Mouse (Mus musculus) heart, postnatal 10 days (tissue): Measurements from ENCODE around the gene Hs3st5. TPM values are rescaled to one million over a fixed set of nuclear protein-coding genes. Genes with fewer than 3 reads are reported as not detected.
"Not testable (repeated sequence)": the region's sequence is repeated elsewhere in the genome, so short reads cannot be mapped to it uniquely, and the experiment has no call there.

Experiments used
- DNase-seq, 2 experiments: peaks; one replicate each; pipeline ENCODE4 v3.0.0; 2021
- intact Hi-C: fragments of 180-260 bp; cut with DNase I; formaldehyde crosslinking; loops from one replicate; pipeline ENCODE4 v1.15.1; 2025
- total RNA-seq, 2 experiments: library from RNA; stranded (reverse); gene quantifications; 2 replicates each; pipeline ENCODE4 v1.2.3; 2021

Gene Hs3st5
- total RNA-seq, 2 experiments from 2014 or later = 1.4 to 1.5 TPM

DNA sequence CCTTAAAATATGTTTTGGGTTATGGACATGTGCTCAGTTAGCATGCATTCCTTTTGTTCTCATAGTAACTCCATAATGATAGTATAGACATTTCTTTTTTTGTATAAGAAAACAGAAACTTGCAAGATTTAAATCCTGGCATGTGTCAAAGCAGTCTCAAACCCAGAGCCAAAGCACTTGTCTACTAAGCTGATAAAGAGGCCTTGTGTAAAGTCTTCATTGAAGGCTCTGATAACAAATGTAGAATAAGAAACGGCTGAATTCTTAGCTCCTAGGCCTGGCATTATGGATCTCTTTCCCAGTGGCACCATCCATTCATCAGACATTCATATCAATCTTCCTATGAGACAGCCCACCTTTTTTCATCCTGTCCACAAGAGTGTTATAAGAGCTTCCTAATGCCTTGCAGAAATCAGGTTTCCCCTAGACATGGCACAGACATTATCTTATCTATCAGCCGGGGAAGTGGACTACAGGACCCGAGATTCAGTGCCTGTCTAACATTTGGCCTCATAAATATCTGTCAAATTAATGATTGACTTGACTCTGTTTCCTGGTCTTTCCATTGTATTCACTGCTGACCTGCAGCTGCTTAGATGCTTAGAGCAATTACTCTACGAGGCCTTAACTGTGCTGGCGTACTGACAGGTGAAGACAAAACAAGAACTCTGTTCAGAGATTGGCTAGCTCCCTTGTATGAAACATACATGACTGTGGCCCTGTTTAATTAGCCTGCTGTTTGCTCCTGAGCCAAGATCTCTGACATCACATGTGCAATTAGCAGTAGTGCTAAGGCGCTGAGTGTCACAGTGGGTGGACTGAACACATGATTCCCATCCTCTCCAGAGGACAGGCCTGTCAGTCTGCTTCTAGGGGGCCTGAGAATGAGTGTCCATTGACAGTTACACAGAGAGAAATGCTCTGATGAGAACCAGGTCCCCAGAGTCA is 48.6 kb downstream of the Hs3st5 start:
- intact Hi-C loops = no loop called here
- DNase-seq = no peak

DNA sequence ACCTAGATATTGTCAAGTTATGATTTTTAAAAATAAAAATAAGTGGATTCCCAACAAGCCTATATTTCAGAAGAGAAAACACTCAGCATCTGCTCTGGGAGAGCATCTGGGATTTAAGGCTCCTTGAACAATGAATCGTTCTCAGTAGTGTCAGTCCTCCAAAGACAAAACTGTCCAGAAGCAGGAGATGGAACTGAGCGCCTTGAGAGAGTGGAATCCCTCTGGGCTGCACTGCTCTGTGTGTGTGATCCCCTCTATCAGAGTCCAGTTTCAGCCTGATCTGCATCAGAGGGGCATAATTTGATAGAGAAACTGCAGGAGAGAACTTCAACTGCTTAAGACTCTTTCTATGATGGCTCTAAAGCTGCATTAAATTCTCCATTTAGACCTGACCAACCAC is 49.5 kb downstream of the Hs3st5 start:
- no peak for DNase-seq
- intact Hi-C loops = no loop called here

DNA sequence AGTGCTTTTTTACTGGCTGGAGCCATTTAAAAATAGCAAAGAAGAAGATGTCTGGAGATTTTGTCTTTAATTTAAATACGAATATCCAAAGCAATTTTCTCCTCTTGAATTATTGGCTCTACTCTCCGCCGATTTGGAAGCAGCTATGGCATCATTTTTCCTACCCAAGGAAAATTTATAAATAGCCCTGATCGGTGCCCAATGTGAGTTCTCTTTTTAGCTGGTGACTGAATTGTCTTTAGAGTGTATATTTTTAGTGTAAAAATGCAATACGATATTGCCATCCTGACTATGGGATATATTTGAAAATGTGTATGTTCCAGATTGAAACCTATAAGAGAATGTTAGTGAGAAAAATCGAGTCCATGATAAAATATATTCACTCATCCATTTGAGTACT is 51.1 kb downstream of the Hs3st5 start:
- intact Hi-C loops = no loop called here
- no peak for DNase-seq

DNA sequence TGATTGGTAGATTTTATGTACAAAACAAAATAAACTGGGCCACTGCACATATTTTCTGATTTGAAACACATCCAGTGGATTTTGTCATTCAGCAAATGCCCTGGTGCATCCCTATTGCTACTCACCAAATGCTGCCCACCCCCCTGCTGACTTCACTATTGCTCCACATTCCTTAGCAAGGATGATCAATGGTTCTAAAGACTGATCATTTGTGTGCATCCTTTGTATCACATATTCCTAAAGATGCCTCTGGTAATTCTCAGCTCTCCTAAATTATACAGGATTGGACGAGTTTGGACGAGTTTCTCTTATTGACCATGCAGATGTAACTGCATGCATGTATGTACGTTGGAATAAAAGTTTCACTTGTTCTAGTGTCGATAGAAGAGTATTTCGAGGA is 52.1 kb downstream of the Hs3st5 start:
- intact Hi-C loops = no loop called here

DNA sequence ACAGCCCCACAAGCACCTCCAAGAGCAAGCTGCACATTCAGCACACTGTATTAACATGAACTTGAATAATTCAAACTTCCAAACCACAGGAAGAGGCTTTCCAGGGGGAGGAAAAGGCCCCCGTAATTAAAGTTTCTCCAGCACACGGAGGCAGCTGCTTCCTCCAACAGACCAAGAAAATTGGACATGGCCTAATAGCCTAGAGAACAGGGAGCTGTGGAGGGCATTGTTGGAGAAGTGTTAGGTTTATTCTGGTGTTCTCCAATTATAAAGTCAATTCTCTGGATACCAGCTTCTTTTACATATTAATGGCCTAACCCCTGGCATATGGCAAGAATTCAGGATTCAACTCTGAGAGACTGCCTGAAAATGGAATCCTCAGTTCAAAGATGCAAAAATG is 60.6 kb downstream of the Hs3st5 start:
- DNase-seq = no peak
- intact Hi-C loops = no loop called here

More for the DNA sequence above, 52.1 kb downstream of the Hs3st5 start:
- DNase-seq = no peak

DNA sequence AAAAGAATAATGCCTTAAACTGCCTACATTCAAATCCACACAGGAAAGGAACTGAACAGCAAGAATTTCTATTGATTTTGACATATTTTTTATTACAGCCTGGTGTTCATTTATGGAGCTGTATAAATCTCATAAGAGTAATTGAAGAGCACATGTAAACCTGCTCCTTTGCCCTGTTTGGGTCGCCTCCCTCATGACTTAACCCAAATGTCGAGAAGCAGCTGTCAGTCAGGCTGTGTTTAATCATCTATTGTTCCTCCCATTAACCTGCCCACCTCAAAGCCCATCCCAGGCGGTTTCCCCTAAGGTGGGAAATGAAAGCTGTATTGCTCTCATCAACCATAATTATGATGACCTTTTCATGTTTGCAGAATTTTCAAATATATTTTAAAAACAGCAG is 65.9 kb downstream of the Hs3st5 start:
- intact Hi-C loops = no loop called here
- DNase-seq = no peak

DNA sequence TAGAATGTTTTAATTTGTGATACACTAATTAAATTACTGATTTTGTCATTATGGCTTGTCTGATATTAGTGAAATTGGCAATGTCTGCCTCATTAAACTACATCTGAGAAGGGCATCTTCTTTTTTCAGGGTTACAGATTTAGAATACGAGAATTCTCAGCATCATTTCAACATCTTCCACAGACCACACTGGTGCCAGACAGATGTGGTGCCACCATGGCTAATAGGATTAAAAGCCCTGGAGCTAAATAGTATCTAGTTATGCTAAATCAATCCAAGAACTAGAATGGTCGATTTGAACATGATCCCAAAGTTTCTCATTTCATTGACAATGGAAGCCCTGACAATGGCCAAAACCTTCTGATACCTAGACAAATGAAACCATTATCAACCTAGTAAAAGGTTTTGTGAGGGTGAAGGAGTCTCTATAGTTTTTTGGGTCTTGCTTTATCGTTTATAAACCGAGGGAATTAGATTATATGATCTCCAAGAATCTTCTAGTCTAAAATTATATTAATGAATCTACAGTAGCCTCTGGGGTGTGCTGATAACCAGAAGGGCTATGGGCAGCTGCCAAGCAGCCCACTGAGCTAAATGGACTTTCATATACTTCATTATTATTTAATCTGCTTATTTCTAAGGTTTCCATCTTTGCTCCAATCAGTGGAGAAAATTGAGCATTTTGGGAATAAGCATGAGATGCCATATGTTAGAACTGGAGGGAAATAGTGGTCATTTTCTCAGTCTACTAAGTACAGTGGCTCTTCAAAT is 71.9 kb downstream of the Hs3st5 start:
- intact Hi-C loops = no loop called here
- DNase-seq = no peak

DNA sequence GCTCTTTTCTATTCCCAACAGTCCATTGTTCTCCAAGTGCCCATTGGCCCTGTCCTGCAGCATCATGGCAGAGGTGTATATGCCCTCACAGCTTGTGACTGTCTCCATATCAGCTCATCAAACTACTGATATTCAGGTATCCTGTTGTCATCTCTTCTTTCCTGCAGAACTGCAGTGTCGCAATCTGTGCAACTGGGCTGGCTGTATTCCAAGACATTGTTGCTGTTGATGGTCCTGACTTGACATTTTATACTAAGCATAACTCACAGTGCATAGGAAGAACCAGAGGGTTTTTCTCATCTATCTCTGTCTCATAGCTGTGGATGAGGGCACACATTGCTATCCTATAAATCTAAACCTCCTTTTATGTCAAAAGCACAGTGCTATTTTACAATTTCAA is 103.8 kb downstream of the Hs3st5 start:
- intact Hi-C loops = no loop called here
- DNase-seq = no peak

DNA sequence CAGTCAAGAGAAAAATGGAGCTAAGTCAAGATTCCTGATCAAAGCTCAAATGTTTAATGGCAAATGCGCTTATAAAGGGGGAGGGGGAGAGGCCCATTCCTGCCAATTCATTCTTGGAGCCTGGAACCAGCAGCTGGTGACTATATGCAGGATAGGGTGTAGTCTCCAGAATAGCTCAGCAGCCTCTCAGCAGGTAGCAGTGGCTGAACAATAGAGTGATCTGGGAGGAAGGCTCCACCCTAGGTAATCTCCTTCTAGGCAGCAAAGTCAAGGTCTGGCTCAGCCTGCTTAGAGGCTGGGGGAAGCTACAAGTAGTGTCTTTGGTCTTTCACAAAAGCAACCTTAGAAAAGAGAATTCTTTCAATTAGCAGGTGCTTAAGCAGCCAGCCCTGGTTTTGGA is 104.8 kb downstream of the Hs3st5 start:
- DNase-seq, intact Hi-C loops: not testable (repeated sequence)

DNA sequence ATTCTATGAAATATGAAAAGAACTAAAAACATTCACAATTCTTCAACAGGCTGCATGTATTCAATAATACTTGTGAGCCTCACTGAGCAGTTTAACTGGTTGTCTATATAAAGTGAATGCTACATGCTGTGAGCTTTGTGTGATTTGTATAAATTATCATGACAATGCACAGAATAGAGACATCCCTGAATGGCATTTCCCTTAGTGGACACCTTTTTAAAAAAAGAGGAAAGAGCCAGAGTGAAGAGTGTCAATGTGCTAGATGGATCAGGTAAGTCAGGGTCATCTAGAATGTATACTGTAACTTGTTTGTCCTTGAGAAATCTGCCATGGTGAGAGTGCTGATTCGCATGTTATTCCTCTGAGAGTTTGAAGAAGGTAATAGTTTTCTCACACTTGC is 116.4 kb downstream of the Hs3st5 start:
- intact Hi-C loops = no loop called here

DNA sequence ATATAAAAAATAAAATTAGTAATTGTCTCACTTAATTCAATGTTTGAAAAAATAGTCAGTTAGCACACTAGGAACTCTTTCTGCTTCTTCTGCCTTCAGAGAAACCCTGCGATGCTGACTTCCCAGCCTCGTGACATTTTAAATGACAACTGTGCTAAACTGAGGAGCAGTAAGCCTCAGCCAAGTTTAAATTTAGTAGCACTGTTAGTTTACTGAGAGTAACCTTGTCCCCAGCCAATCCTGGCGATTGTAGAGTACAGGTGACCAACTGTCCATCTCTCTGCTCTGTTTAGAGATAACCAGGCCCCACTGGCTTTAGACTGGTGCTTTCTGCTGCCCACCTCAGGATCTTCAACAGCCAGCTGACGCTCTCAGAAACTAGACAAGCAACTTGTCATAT is 121.3 kb downstream of the Hs3st5 start:
- intact Hi-C loops = no loop called here
- peak; percentile 16 to 57 for DNase-seq

More for the DNA sequence above, 116.4 kb downstream of the Hs3st5 start:
- no peak for DNase-seq

DNA sequence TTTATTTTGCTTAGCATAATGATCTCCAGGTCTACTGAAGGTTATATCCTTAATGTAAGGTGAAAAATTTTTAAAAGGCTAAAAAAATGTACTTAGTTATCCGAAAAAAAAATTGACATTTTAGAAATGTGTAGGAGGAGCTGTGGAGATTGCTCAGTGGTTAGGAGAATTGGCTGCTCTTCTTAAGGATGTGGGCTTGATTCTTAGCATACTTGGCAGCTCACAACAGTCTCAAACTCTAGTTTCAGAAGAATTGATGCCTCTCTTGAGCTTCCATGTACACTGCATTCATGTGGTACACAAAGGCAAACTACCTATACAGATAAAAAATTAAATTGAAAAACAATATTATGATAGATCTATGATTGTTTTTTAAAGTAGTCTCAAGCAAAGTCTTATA is 125.1 kb downstream of the Hs3st5 start:
- DNase-seq = no peak
- intact Hi-C loops = no loop called here

DNA sequence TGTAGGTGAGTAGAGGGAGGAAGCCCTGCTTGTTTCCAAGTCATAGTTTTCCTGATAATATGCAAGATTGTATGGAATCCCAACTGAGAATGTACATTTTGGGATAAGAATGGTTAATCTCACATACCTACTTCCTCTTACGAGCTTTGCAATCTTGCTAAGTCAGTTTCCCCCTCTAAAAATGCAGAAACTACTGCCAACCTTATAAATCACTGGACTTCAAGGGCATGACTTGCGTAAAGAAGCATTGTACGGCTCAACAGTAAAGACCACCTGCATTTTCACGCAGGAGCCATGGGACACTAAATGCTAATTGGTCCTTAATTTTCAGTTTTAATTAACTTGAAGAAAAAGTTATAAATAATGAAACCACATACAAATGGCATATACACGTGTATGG is 144.0 kb downstream of the Hs3st5 start:
- intact Hi-C loops = no loop called here
- DNase-seq = no peak

DNA sequence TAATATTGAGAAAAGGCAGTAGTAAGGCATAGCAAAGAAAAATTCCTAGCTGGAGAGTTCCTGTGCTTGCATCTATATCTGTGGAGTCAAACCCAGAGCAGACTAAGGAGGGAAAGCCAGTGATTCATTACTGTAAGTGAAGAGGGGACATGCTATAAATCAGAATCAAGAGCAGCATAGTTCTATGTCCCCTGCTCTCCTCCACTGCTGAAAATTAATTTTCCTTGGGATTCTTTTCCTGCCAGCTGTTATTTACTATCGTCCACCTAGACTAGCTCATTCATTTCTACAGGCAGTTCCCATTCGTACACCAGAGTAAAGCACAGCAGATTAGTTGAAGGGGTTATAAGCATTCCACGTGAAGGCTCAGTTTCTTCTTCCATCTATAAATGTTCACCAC is 207.4 kb downstream of the Hs3st5 start:
- DNase-seq = no peak
- intact Hi-C loops = no loop called here

DNA sequence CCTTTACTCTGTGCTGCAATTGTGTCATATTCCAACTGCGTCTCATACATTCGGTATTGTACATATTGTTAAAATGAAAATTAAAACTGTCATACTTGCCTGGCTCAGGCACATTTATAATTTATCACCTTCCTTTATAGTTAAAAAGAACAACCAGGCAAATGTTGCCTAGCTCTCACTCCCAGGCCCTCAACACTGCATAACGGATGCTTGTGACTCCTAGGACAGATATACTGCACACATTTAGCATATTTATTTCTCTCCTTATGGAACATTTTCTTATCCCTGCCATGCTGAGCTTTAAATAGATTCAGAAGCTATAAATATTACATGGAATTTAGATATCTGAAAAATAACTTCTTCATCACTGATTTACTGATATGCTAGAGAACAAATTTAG is 219.6 kb downstream of the Hs3st5 start:
- intact Hi-C loops = no loop called here
- no peak for DNase-seq

DNA sequence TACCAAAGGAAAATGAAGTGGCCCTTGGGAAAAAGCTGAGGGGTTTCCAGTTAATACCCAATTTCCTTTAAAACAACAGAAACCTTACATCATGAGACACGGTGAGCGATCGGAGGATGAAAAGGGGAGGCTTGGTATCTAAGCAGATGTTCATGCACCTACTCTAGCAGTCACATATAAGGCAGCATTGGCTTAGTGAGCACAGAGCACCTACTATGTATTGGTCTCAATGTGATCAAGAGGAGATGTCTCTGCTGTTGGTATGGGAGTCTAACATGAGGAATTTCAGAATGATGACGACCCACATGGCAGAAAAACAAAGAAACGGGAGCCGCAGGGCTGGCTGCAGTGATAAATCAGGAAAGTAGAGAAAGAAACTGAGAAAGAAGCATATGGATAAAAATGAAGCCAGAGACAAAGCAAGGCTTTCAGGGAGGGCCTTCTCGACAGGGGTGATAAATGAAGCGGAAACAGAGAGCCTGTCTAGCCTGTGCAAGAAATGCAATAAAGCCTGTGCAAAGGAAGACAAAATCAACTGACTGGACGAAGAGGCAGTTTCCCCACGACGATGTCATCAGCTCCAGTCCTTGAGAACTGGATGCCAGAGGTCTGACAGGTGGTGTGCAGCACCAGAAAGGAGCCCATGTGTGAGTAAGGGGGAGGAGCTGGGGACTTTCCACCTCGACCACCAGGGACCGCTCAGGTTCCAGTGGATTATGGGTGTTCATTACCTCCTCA is 222.9 kb downstream of the Hs3st5 start:
- no peak for DNase-seq
- intact Hi-C loops = no loop called here

DNA sequence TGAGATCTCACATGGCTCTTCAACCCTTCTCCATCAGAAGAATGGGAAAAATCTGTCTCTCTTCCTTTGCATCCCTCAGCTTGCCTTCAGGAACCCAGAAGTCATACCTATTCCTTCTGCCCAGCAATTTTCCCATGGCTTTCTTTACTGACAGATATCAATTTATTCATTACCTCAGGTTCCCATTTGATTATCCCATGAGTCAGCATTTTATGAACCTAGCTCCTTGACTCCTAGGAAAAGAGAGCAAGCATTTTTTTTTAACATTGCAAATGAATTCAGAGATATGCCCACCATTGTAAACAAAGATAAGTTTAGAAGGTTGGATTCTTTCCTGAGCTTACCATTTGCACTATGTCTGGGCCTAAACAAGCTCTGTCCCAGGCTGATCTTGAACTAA is 232.8 kb downstream of the Hs3st5 start:
- no peak for DNase-seq
- intact Hi-C loops = no loop called here

DNA sequence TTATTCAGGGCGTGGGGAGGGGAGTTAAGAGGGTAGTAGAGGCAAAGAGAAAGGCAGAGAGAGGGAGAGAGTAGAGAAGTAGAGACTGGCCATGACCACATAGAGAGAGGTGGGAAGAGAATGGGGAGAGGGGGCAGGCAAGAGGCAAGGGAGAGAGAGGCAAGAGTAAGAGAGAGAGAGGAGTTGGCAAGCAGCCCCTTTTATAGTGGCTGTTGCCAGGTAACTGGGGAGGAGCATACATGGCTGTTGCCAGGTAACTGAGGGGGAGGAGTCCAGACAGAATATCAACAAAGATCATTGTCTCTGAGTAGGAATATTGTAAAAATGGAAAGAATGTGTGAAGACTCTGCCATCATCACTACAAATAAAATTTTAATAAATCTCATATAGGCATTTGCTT is 243.4 kb downstream of the Hs3st5 start:
- intact Hi-C loops = no loop called here
- no peak for DNase-seq

DNA sequence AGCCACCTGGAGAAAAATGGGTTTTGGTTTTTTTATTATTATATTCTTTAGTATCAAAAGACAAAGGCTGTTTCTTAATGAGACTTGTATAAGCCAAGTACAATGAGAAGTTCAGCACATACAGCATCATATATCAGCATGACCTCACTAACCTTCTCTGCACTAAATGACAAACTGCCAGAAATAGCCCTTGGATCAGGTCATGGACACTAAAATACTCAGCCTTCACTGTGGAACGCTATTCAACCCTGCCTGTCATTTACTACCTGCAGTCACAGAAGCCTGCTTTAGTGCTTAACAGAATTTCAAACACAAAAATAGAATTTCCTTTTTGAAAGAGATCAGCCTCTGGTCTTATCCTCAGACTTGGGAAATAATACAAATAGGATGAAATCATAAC is 247.9 kb downstream of the Hs3st5 start:
- DNase-seq = peak; percentile 43 to 46
- intact Hi-C loops = no loop called here

DNA sequence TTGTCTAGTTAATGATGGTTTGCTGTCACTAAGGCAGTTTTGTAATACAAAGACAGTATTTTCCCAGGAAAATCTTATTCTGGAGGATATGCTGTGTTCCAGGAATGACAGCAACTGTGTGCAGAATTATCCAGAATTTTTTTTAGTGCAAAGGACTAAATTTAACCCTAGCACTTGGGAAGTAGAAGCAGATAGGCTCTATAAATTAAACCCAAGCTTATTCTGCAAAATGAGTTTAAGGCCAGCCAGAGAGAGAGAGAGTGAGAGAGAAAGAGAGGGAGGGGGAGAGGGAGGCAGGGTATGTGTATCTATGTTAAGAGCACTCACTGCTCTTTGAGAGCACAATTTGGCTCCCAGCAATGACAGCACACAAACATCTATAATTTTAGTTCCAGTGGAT is 267.0 kb downstream of the Hs3st5 start:
- DNase-seq = no peak
- intact Hi-C loops = loop anchor here (5.0 kb wide), 1 partner anchor 226 kb away; no protein-coding TSS in a partner anchor

DNA sequence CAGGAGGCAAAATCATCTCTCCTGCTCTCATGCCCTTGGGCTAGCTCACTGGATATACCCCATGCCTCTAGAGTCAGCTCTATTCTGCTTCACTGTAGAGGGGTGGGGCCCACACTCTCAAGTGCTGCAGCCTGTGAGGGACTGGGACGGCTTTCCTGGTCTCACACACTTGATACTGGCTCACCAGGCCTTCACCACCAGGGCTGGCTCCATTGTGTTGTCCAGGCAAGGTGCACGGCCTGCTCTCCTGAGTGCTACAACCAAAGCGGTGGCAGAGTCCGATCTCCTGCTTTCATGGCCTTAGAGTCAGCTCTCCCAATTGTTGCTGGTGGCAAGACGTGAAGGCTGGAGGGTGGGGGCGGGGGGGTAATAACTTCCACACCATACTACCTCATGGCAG is 268.3 kb downstream of the Hs3st5 start:
- DNase-seq = no peak
- intact Hi-C loops = loop anchor here (5.0 kb wide), 1 partner anchor 228 kb away; no protein-coding TSS in a partner anchor
